Mouse (Mus musculus) G1E (cell line): ENCODE measurements around the gene Sh3rf3. TPM values are rescaled to one million over a fixed set of nuclear protein-coding genes. Genes with fewer than 3 reads are reported as not detected.

Experiments used
- ATAC-seq: 2 replicates; pipeline ENCODE4 v1.8.0; 2016; ENCODE audit warnings: mild to moderate bottlenecking; ENCODE audit not compliant: insufficient number of reproducible peaks, poor library complexity, low FRiP score, severe bottlenecking; ENCODE audit errors: extremely low read depth
- DNase-seq: peaks from one replicate; pipeline ENCODE4 v3.0.0; 2012; ENCODE audit warnings: low spot score
- H3K27me3 ChIP-seq: 2 replicates; pipeline ENCODE4 v1.6.1; 2012; ENCODE audit warnings: mild to moderate bottlenecking, low read length, inconsistent platforms; ENCODE audit not compliant: insufficient read depth
- H3K36me3 ChIP-seq: replicated peaks from 2 replicates; pipeline ENCODE3; 2012; ENCODE audit warnings: mild to moderate bottlenecking, inconsistent platforms
- H3K4me1 ChIP-seq: 2 replicates; pipeline ENCODE4 v1.6.1; 2012; ENCODE audit warnings: low read depth, low read length, inconsistent platforms, mixed read lengths; ENCODE audit not compliant: insufficient read depth
- H3K4me3 ChIP-seq: 2 replicates; pipeline ENCODE4 v1.5.1; 2012; ENCODE audit warnings: low read depth, mild to moderate bottlenecking, inconsistent platforms, low read length, moderate library complexity, mixed read lengths
- H3K9me3 ChIP-seq: replicated peaks from 2 replicates; pipeline ENCODE4 v1.6.1; 2012; ENCODE audit warnings: inconsistent platforms
- CTCF ChIP-seq: IDR thresholded peaks from 2 replicates; pipeline ENCODE4 v1.5.1; 2012; ENCODE audit warnings: low read depth, low read length, inconsistent platforms, mixed read lengths
- GATA1 ChIP-seq: IDR thresholded peaks from 2 replicates; pipeline ENCODE4 v1.6.1; 2012; ENCODE audit warnings: borderline replicate concordance, low read length, inconsistent platforms, mixed read lengths
- GATA2 ChIP-seq: IDR thresholded peaks from 2 replicates; pipeline ENCODE4 v1.6.1; 2012; ENCODE audit warnings: low read depth, low read length, inconsistent platforms, borderline replicate concordance
- POLR2AphosphoS5 ChIP-seq: IDR thresholded peaks from 2 replicates; pipeline ENCODE4 v1.6.1; 2012; ENCODE audit warnings: low read depth, low read length, inconsistent platforms; ENCODE audit not compliant: insufficient replicate concordance
- TAL1 ChIP-seq: conservative IDR thresholded peaks from 2 replicates; pipeline ENCODE4 v1.6.1; 2012; ENCODE audit warnings: low read depth, low read length, inconsistent platforms, mixed read lengths
- polyA plus RNA-seq: library from polyadenylated mRNA; stranded (reverse); fragments of >175 nt; gene quantifications from 2 replicates; pipeline ENCODE4 v1.2.3, GENCODE M21; 2012
- total RNA-seq, 2 experiments: library from RNA; stranded (forward) in 1 of 2; stranded (reverse) in 1 of 2; fragments of 200-1000 nt in 1 of 2; fragments of >200 nt in 1 of 2; fragmentation: Nextera tagmentation in 1 of 2; gene quantifications; 2 replicates each; pipeline ENCODE4 v1.2.3; 2014 to 2017

Sh3rf3 gene
- total and polyA plus RNA-seq, 3 experiments: 0.22 TPM; not detected in 2

- Histone ChIP-seq H3K4me1 (no peaks in the 10 kb centered on the region), H3K4me3 (no peak overlapping the region), H3K9me3 (no peaks in the 10 kb centered on the region), H3K27me3 (no peaks in the 10 kb centered on the region), H3K36me3 (no peaks in the 10 kb centered on the region)
- TF ChIP-seq GATA1 (no peak), POLR2AphosphoS5 (no peak), CTCF (no peak), TAL1 (no peak), GATA2 (no peak)
- no peak for DNase-seq
- ATAC-seq: no peak
Measured at GRCm38 (mm10) chr10:58982546-58983154, 169.5 kb downstream of the Sh3rf3 start.

GRCm38 (mm10) chr10:58991611-58992010 is 178.5 kb downstream of the Sh3rf3 start:
- Histone ChIP-seq H3K27me3 (no peaks in the 10 kb centered on the region), H3K9me3 (no peaks in the 10 kb centered on the region), H3K4me3 (no peak overlapping the region), H3K4me1 (no peaks in the 10 kb centered on the region), H3K36me3 (no peaks in the 10 kb centered on the region)
- DNase-seq (no peak), ATAC-seq (no peak)
- TF ChIP-seq GATA1: no peak
- no peak for TF ChIP-seq CTCF
- TF ChIP-seq POLR2AphosphoS5: no peak
- no peak for TF ChIP-seq TAL1
- TF ChIP-seq GATA2: no peak

- ATAC-seq (no peak), DNase-seq (no peak)
- Histone ChIP-seq H3K9me3 (no peaks in the 10 kb centered on the region), H3K4me1 (no peaks in the 10 kb centered on the region), H3K36me3 (no peaks in the 10 kb centered on the region), H3K27me3 (no peaks in the 10 kb centered on the region), H3K4me3 (no peak overlapping the region)
- no peak for TF ChIP-seq TAL1
- no peak for TF ChIP-seq POLR2AphosphoS5
- no peak for TF ChIP-seq GATA2
Measured at GRCm38 (mm10) chr10:58994726-58995125, 181.6 kb downstream of the Sh3rf3 start.

GRCm38 (mm10) chr10:58995132-58995531 is 182.0 kb downstream of the Sh3rf3 start:
- H3K27me3 ChIP-seq: no peaks in the 10 kb centered on the region
- ATAC-seq (no peak), DNase-seq (no peak)
- H3K9me3 ChIP-seq: no peaks in the 10 kb centered on the region
- H3K36me3 ChIP-seq: no peaks in the 10 kb centered on the region
- no peak for TF ChIP-seq TAL1
- TF ChIP-seq CTCF: no peak
- no peak for TF ChIP-seq GATA1
- no peak for TF ChIP-seq POLR2AphosphoS5
- no peak for TF ChIP-seq GATA2
- no peak overlapping the region for H3K4me3 ChIP-seq
- H3K4me1 ChIP-seq: no peaks in the 10 kb centered on the region

GRCm38 (mm10) chr10:59002361-59002760 is 189.2 kb downstream of the Sh3rf3 start:
- ATAC-seq: no peak
- no peak overlapping the region for H3K4me3 ChIP-seq

GRCm38 (mm10) chr10:59011415-59011814 is 198.3 kb downstream of the Sh3rf3 start:
- TF ChIP-seq POLR2AphosphoS5 (no peak), GATA2 (no peak), TAL1 (no peak), GATA1 (no peak), CTCF (no peak)

More at GRCm38 (mm10) chr10:59002361-59002760, 189.2 kb downstream of the Sh3rf3 start:
- Histone ChIP-seq H3K27me3 (no peaks in the 10 kb centered on the region), H3K9me3 (no peaks in the 10 kb centered on the region), H3K4me1 (no peaks in the 10 kb centered on the region), H3K36me3 (no peaks in the 10 kb centered on the region)
- no peak for DNase-seq
- TF ChIP-seq GATA1 (no peak), GATA2 (no peak), TAL1 (no peak), CTCF (no peak), POLR2AphosphoS5 (no peak)

More at GRCm38 (mm10) chr10:59011415-59011814, 198.3 kb downstream of the Sh3rf3 start:
- Histone ChIP-seq H3K4me3 (no peak overlapping the region), H3K9me3 (no peaks in the 10 kb centered on the region), H3K4me1 (no peaks in the 10 kb centered on the region), H3K27me3 (no peaks in the 10 kb centered on the region), H3K36me3 (no peaks in the 10 kb centered on the region)
- DNase-seq (no peak), ATAC-seq (no peak)
